Mouse (Mus musculus) left cerebral cortex, postnatal 14 days (tissue): ENCODE data around the gene Iqce. TPM values are rescaled to one million over a fixed set of nuclear protein-coding genes. Genes with fewer than 3 reads are reported as not detected.

Source experiments
- DNase-seq, 2 experiments: peaks; one replicate each; pipeline ENCODE4 v3.0.0; 2021 to 2022; ENCODE audit warnings: low spot score in 2 of 2, mixed read lengths in 1 of 2
- intact Hi-C: fragments of 180-260 bp; cut with DNase I; formaldehyde crosslinking; loops from one replicate; pipeline ENCODE4 v1.15.1; 2025
- total RNA-seq, 2 experiments: library from RNA; stranded (reverse); gene quantifications; 2 replicates each; pipeline ENCODE4 v1.2.3; 2021

Iqce gene
- total RNA-seq, 2 experiments from 2014 or later = 49.0 to 63.8 TPM

DNA sequence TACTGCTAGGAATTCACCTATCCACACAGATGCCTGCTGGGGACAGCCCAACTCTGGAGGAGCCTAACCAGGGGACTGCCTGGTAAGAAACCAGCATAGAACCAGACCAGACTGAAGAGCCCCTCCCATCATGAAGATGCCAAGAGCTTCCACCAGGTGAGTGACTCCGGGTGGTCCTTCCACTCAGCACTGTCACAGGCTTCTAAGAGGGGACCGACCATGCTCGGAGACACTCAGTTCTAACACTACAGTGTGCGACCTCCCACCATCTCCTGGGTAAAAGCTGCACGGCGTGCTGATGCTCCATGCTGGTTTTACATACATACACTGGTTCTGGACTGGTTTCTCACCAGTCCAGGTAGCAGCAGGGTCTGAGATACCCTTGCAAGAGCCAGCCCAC is 56.0 kb downstream of the Iqce start:
- no peak for DNase-seq
- intact Hi-C loops = no loop called here

DNA sequence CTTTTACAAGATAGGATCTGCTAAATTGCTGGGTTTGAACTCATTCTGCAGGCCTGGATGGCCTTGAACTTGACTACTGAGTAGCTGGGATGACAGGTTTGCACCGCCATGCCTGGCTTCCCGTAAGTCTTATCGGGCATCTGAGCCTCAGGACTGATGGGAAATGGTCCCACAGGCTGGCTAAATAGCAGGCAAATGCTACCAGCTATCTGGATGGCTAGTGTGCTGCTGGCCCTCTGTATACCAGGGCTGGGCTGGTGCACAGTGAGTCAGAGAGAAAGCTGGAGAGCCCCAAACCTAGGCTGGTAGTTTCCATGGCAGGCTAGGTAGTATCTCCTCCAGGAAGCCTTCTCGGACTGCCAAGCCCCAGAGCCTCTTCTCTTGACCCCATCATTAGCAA is 56.7 kb downstream of the Iqce start:
- intact Hi-C loops = no loop called here

GRCm38 (mm10) chr5:140644702-140645201 is 57.4 kb downstream of the Iqce start:
- intact Hi-C loops = no loop called here
- no peak for DNase-seq

More for the DNA sequence above, 56.7 kb downstream of the Iqce start:
- DNase-seq = no peak

DNA sequence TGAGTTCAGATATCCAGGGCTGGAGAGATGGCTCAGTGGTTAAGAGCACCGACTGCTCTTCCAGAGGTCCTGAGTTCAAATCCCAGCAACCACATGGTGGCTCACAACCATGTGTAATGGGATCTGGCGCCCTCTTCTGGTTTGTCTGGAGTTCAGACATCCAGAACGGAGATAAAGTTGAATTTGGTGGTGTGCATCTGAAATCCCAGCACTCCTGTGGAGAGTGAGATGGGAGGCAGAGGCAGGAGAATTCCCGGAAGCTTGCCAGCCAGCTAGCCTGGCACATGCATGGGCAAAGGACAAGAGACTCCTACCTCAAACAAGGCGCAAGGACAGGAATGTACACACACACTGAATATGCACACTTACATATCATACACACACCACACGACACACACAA is 57.9 kb downstream of the Iqce start:
- intact Hi-C loops = no loop called here
- no peak for DNase-seq

DNA sequence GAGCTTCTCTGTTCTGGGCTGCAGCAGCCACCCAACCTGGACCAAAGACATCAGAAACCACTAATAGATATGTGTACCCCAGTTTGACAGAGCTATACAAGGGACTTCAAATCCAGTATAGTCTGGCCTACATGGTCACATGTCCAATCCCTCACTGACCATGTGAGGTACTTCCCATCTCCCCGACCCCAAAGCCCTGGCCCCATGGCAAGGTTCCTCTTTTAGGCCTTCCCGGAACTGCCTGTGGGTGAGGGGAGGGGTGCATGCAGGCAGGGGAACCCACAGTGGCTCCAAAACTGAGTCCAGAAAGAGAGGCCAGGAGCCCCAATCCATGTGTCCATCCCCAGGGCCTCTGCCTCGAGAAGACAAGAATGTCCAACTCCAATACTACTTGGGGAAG is 60.1 kb downstream of the Iqce start:
- DNase-seq = no peak
- intact Hi-C loops = no loop called here

- no peak for DNase-seq
- intact Hi-C loops = no loop called here
Observed at GRCm38 (mm10) chr5:140641254-140641928, 60.8 kb downstream of the Iqce start.

DNA sequence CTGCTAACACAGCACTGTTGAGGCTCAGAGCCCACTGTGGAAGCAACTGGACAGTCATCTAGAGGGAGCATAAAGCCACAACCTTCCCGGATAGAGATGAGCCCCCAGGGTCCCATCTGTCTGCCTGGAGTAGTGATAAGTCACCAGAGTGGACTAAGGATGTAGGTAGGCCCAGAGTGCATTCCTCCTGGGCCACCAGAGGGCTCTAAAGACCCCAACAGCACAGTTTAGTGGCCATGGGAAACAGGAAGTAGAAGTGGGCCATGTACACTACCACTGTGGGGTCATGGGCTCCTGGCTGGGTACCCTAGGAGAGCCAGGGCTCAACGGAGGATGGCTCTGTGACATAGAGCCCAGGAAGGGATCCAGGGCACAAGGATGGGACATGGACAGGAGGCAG is 61.4 kb downstream of the Iqce start:
- intact Hi-C loops = no loop called here
- DNase-seq = no peak

DNA sequence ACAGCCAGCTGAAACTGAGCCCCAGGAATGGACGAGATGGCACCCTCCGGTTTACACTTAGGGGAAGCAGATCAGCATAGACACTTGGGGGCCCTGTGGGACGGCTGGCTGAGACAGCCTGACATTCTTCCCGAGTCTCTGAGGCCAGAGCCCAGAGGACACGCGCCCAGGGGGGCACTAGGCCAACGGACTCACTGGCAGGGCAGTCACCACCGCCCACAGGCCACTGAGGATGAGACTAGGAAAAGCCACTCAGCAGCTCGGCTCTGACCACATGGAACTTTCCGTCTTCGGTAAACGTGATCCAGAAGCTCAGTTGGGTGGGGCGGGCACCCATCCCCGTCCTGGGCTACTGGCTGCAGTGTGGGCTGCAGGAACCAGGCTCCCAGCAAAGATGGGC is 62.3 kb downstream of the Iqce start:
- intact Hi-C loops = no loop called here
- no peak for DNase-seq

DNA sequence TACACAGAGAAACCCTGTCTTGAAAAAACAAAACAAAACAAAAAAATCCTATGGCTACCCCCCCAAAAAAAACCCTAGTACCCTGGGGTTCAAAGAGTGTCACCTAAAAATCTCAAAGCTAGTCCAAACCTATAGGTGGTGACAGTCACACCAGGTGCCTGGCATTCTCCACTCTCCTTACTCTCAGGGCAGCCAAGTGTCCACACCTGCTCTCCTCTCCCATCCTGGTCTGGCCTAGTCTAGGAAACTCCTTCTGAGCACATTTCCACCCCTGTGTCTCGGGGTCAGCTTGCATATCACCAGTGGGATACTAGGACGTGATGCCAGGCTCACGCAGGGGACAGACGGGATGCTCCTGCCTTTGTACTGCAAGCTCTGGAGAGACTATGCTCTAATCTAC is 62.9 kb downstream of the Iqce start:
- DNase-seq = no peak
- intact Hi-C loops = no loop called here

DNA sequence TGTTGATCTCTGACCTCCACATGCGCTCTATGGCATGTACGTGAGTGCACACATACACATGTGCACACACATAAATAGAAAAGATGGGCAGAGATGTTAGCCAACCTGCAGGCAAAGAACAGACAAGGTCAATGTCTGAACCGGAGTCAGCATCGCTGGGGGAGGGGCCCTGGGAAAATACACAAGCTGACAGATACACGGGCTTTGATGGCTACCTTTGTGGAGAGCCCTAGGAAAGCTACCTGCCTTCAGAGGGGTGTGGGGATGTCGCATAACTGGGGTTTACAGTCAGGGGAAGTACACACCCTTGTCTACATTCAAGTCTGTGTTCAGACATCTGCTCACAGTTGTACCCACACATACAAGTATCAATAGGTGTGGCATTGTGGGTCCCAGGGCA is 63.7 kb downstream of the Iqce start:
- DNase-seq = no peak
- intact Hi-C loops = no loop called here

DNA sequence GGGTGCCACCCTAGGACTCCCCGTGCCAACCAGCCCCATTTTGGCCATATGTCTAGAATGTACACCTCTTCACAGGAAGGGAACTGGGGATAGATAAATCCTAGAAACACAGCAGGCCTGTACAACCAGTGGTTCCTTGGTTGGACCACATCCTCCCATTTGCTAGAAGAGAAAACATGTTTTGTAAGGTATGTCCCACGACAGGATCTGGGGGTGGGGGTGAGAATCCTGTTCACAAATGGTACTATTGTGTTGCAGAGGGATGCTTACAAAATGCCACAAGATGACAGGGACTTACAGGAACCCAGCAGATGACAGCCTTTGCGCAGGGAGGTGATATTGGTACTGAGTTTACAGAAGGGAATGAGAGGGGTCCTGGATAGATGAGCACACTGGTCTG is 64.2 kb downstream of the Iqce start:
- no peak for DNase-seq
- intact Hi-C loops = no loop called here

- intact Hi-C loops = no loop called here
- peak in 1 of 2 experiments; percentile 60 for DNase-seq
Observed at GRCm38 (mm10) chr5:140637058-140637410, 65.1 kb downstream of the Iqce start.

- intact Hi-C loops = no loop called here
- no peak for DNase-seq
Observed at GRCm38 (mm10) chr5:140636316-140637057, 65.7 kb downstream of the Iqce start.

- intact Hi-C loops = no loop called here
Observed at GRCm38 (mm10) chr5:140634798-140635722, 67.1 kb downstream of the Iqce start.

DNA sequence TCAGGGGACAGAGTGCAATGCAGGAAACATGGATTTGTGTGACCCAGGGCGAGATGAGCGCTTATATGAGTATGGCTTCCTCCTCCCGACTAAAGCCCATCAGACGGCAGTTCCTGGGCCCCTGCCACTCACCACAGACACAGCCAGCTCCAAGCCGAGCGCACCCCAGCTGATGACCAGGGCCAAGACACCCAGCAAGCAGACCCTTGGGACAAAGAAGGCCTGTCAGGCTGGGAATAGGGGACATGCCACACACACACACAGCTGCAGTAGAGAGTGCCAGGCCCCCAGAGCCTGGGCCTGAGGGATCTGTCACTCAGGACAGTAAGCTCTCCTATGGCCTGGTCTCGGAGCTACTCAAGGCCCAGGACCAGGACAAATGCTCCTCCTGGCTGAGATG is 68.7 kb downstream of the Iqce start:
- peak in 1 of 2 experiments; percentile 56 for DNase-seq
- intact Hi-C loops = no loop called here

More at GRCm38 (mm10) chr5:140634798-140635722, 67.1 kb downstream of the Iqce start:
- DNase-seq = no peak

GRCm38 (mm10) chr5:140628995-140629394 is 73.2 kb downstream of the Iqce start:
- no peak for DNase-seq

DNA sequence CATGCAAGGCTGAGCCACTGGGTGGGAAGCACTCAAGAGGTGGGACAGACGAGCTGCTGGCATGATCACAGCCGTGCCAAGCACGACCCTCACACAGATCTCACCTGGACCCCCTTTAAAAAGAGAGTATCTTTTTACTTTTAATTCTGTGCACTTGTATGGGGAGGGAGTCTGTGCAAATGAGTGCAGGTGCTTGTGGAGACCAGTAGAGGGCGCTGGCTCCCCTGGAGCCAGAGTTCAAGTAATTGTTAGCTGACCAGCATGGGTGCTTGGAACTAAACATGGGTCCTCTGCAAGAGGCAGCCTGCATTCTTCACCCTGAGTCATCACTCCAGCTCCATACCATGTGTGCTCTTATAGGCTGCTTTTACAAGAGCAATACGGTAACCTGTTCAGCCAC is 74.6 kb downstream of the Iqce start:
- no peak for DNase-seq

More at GRCm38 (mm10) chr5:140628995-140629394, 73.2 kb downstream of the Iqce start:
- intact Hi-C loops = no loop called here

GRCm38 (mm10) chr5:140624961-140625360 is 77.2 kb downstream of the Iqce start:
- intact Hi-C loops = no loop called here
- DNase-seq = no peak

More for the DNA sequence above, 74.6 kb downstream of the Iqce start:
- intact Hi-C loops = no loop called here

DNA sequence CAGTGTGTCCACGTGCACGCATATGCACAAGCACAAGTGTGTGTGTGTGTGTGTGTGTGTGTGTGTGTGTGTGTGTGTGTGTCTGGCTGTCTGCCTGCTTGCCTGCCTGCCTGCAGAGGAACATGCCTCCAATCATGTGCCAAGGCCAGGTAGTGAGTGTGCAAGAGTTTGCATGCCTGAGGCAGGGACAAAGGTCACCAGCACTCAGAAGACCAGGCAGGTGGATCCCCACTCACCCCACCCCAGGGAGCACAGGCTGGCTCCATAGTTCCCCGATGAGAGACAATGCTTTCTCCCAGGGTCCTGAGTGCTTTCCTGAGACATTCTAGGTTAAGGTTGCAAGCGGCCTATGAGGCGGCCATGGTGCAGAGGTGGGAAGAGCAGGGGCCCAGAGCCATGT is 77.9 kb downstream of the Iqce start:
- intact Hi-C loops = no loop called here
- no peak for DNase-seq

DNA sequence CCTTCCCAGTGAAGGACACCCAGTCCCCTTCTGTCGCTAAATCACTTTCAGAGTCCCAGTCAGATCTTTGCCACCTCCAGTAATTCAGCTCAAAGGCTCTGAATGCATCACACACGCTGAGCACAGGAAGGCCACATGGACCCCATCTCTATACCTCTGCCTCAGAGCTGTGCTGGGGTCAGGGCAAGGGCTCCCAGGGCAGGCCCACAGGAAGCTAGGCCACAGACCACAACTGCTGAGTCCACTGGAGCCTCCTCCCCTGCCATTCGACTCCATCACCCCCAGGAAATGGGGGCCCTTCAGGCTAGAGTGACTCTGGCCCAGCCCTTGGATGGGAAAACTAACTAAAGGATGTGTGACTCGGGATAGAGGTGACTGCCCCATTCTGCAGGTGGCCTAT is 78.4 kb downstream of the Iqce start:
- no peak for DNase-seq
- intact Hi-C loops = no loop called here
